Mouse (Mus musculus) ES-E14 (cell line): Measurements from ENCODE around the gene Atp1a1. TPM values are rescaled to one million over a fixed set of nuclear protein-coding genes. Genes with fewer than 3 reads are reported as not detected.

Experiments
- DNase-seq: peaks from one replicate; pipeline ENCODE4 v3.0.0-alpha.2; 2013; ENCODE audit warnings: low read depth, low spot score
- H3K27ac ChIP-seq: 2 replicates; pipeline ENCODE4 v1.5.1; 2012; ENCODE audit warnings: low read depth, mild to moderate bottlenecking, low read length, moderate library complexity, mixed read lengths; ENCODE audit not compliant: poor library complexity, insufficient read depth, severe bottlenecking
- H3K36me3 ChIP-seq: 2 replicates; pipeline ENCODE4 v1.6.1; 2012; ENCODE audit warnings: mild to moderate bottlenecking, low read length, moderate library complexity, mixed read lengths; ENCODE audit not compliant: control insufficient read depth, poor library complexity, insufficient read depth, severe bottlenecking
- H3K4me1 ChIP-seq, 2 experiments: fragments of 150-350 bp in 1 of 2; sonication (generic) in 1 of 2; 2 replicates each; pipeline ENCODE4 v1.6.1; 2012; ENCODE audit warnings: low read length in 2 of 2, mild to moderate bottlenecking in 1 of 2, mixed read lengths in 1 of 2; ENCODE audit not compliant: control insufficient read depth in 2 of 2, insufficient read depth in 2 of 2, poor library complexity in 1 of 2
- H3K4me3 ChIP-seq, 2 experiments: fragments of 150-350 bp in 1 of 2; sonication (generic) in 1 of 2; 2 replicates each; pipeline ENCODE4 v1.5.1; 2012; ENCODE audit warnings: low read length in 2 of 2, low read depth in 1 of 2, mild to moderate bottlenecking in 1 of 2, mixed read lengths in 1 of 2; ENCODE audit not compliant: insufficient read depth in 1 of 2, poor library complexity in 1 of 2, severe bottlenecking in 1 of 2
- H3K9ac ChIP-seq: 2 replicates; pipeline ENCODE4 v1.6.1; 2012; ENCODE audit warnings: low read depth, mild to moderate bottlenecking, low read length, mixed read lengths; ENCODE audit not compliant: poor library complexity, insufficient read depth, severe bottlenecking
- H3K9me3 ChIP-seq: fragments of 150-350 bp; sonication (generic); 2 replicates; pipeline ENCODE4 v1.6.1; 2012; ENCODE audit warnings: low read depth, mild to moderate bottlenecking, low read length; ENCODE audit not compliant: control insufficient read depth, insufficient read depth
- CHD2 ChIP-seq: IDR thresholded peaks from 2 replicates; pipeline ENCODE4 v1.6.1; 2014; ENCODE audit warnings: mild to moderate bottlenecking, low read depth, low read length, inconsistent platforms
- HCFC1 ChIP-seq: IDR thresholded peaks from 2 replicates; pipeline ENCODE4 v1.6.1; 2012; ENCODE audit warnings: low read length, inconsistent platforms, borderline replicate concordance; ENCODE audit not compliant: insufficient read depth
- MAFK ChIP-seq: IDR thresholded peaks from 2 replicates; pipeline ENCODE4 v1.6.1; 2014; ENCODE audit warnings: mild to moderate bottlenecking, low read depth, low read length, inconsistent platforms; ENCODE audit not compliant: insufficient read depth
- ZC3H11A ChIP-seq: IDR thresholded peaks from 2 replicates; pipeline ENCODE4 v1.6.1; 2012; ENCODE audit warnings: low read depth, mild to moderate bottlenecking, inconsistent platforms, low read length, borderline replicate concordance
- ZNF384 ChIP-seq: IDR thresholded peaks from 2 replicates; pipeline ENCODE4 v1.6.1; 2012; ENCODE audit warnings: low read depth, low read length, inconsistent platforms
- in situ Hi-C, 2 experiments: fragments of 600-800 bp; cut with MboI; formaldehyde crosslinking; loops; one replicate each; pipeline ENCODE4 v1.15.1; 2025; ENCODE audit warnings: low sequenced_read_pairs in 2 of 2, inconsistent platforms in 1 of 2; ENCODE audit not compliant: unreplicated experiment in 2 of 2
- total RNA-seq: library from RNA; depleted of rRNA; stranded (reverse); fragments of 300-350 nt; gene quantifications from 2 replicates; pipeline ENCODE4 v1.2.3, GENCODE M21; 2012

The Atp1a1 gene
- total RNA-seq, 1 experiment = 485 TPM

DNA sequence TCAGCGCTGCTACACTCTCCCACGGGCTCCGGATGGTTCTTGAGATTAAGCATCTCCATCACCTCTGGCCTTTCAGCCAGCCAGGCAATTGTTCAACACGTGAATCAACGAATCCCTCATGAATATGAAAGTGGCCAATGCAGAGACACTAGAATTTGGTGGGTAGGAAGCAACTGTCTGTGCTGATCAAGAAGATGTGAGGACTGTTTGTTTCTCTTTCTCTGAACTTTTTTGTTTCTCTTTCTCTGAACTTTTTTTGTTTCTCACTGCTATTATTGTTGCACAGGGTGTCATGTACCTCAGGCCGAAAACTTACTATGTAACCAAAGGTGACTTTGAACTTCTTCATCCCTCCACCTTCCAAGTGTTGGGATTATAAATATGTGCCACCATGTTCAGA is 62.9 kb downstream of the Atp1a1 start:
- DNase-seq = no peak
- Histone ChIP-seq H3K9me3 (no peaks in the 10 kb centered on the region), H3K27ac (no peak overlapping the region), H3K4me1 (peaks cover 0 to 3% of the 10 kb centered on the region in 2 experiments; a peak in 1 of 4 replicates), H3K36me3 (no peaks in the 10 kb centered on the region), H3K4me3 (no peak overlapping the region), H3K9ac (no peak overlapping the region)
- TF ChIP-seq ZC3H11A (no peak), ZNF384 (no peak), CHD2 (no peak), HCFC1 (no peak), MAFK (no peak)
- in situ Hi-C loops = no loop called here

DNA sequence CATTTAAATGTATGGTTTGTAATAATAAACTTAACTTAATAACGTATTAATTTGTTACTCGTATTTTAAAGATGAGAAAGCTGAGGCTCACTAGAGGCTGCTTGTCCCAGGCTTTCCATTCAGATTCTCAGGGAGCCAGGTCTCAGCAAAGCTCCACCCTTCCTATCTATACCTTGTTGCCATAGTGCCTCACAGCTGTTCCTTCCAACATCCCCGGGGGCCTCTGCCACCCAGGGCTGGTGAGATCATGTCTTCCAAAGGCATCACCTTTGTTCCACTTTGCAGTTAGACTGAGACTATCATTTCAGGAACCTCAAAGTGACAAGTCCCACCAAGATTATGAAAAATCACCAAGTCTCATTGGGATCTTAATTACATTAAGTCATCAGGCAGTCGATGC is 63.9 kb downstream of the Atp1a1 start:
- Histone ChIP-seq H3K9me3 (no peaks in the 10 kb centered on the region), H3K4me1 (peaks cover 0 to 3% of the 10 kb centered on the region in 2 experiments; a peak in 1 of 4 replicates), H3K27ac (no peak overlapping the region), H3K4me3 (no peak overlapping the region), H3K9ac (no peak overlapping the region), H3K36me3 (no peaks in the 10 kb centered on the region)
- no peak for DNase-seq
- no peak for TF ChIP-seq ZC3H11A
- no peak for TF ChIP-seq ZNF384
- TF ChIP-seq CHD2 = no peak
- no peak for TF ChIP-seq HCFC1
- no peak for TF ChIP-seq MAFK
- in situ Hi-C loops = no loop called here

- peaks cover 0 to 7% of the 10 kb centered on the region in 2 experiments; a peak in 1 of 4 replicates for H3K4me1 ChIP-seq
These were observed 68.2 kb downstream of the Atp1a1 start for GRCm38 (mm10) chr3:101536322-101536721.

DNA sequence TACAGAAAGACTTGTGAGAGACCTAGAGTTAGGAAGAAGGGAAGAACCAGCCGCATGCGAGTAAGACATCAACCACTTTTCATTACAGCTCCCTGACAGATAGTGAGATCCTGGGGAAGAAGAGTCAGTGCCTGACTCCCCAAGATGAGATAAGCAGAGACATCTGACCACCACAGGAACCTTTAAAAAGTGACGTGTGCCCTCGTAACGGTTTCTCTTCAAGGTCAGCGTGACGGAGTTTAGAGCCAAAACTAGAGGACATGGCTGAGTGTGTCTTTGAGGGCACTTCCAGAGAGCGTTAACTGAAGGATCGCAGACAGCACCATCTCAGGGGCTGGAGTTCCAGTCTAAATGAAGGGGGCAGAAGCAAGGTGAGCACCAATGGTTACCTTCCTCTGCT is 70.2 kb downstream of the Atp1a1 start:
- Histone ChIP-seq H3K4me3 (no peak overlapping the region), H3K9me3 (no peaks in the 10 kb centered on the region), H3K27ac (no peak overlapping the region), H3K9ac (no peak overlapping the region), H3K36me3 (no peaks in the 10 kb centered on the region), H3K4me1 (peaks cover 0 to 7% of the 10 kb centered on the region in 2 experiments; a peak in 1 of 4 replicates)
- no peak for DNase-seq
- in situ Hi-C loops = no loop called here
- no peak for TF ChIP-seq ZC3H11A
- no peak for TF ChIP-seq ZNF384
- no peak for TF ChIP-seq HCFC1
- no peak for TF ChIP-seq MAFK
- no peak for TF ChIP-seq CHD2

More at GRCm38 (mm10) chr3:101536322-101536721, 68.2 kb downstream of the Atp1a1 start:
- no peak for DNase-seq
- in situ Hi-C loops = no loop called here
- Histone ChIP-seq H3K9me3 (no peaks in the 10 kb centered on the region), H3K27ac (no peak overlapping the region), H3K4me3 (no peak overlapping the region), H3K9ac (no peak overlapping the region), H3K36me3 (no peaks in the 10 kb centered on the region)
- TF ChIP-seq ZC3H11A (no peak), CHD2 (no peak), MAFK (no peak), HCFC1 (no peak), ZNF384 (no peak)

DNA sequence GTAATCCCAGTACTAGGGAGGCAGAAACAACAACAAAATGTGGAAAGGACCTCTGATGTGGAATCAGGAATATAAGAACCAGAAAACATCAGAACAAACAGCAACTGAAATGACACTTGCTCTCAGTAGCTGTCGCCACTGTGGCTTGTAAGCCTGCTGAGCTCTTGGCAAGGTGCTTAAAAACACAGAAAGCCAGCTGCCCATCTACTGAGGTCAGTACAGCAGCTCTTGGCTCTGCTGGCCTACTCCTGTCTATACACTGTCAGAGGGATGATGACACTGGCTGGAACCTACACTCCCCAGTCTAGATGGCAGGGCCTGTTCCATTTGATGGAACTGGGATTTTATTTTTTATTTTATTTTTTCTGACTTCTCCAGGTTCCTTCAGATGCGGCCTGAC is 71.1 kb downstream of the Atp1a1 start:
- no peak for DNase-seq
- H3K9me3 ChIP-seq = no peaks in the 10 kb centered on the region
- H3K27ac ChIP-seq = no peak overlapping the region
- no peak overlapping the region for H3K9ac ChIP-seq
- TF ChIP-seq ZC3H11A (no peak), ZNF384 (no peak), MAFK (no peak), HCFC1 (no peak), CHD2 (no peak)
- H3K4me1 ChIP-seq = peaks cover 0 to 4% of the 10 kb centered on the region in 2 experiments; a peak in 1 of 4 replicates
- in situ Hi-C loops = no loop called here
- H3K4me3 ChIP-seq = no peak overlapping the region
- H3K36me3 ChIP-seq = no peaks in the 10 kb centered on the region
